In the genomic region with DNA sequence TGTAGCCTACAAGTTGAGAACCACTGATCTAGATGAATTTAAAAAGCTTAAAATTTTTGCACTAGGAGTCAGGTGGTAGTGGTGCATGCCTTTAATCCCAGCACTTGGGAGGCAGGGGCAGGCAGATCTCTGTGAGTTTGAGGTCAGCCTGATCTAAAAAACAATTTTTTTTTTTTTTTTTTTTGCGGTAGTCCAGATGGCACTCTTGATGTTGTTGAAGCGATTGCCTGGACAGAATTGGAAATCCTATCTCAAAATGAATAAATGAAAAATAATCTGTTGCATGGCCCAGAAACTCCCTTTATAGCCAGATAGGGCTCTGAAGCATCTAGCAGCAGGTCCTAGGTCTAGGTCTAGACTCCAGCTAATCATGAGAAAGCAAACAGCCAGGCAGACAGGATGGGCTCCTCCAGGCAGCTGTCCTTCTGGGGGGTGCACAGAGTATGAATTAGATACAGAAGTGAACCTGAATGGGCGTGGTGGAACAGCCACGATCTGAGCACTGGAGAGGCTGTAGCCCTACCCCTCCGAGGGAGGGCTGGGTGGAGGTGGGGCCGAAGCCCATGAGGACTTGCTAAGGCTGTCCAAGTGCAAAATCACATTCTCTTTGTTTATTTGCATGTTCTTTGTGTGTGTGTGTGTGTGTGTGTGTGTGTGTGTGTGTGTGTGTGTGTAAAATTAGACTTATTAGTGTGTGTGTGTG, we compare ENCODE assay signal across 21 mouse cellular contexts. TPM values are rescaled to one million over a fixed set of nuclear protein-coding genes. Genes with fewer than 3 reads are reported as not detected.
DNase-seq lines count a peak whose midpoint lies in the region; ATAC-seq and TF ChIP-seq lines count a peak whose summit lies in the region.
"Had no signal": no experiment of that assay in that cellular context is flagged by ENCODE, and none has a peak within 500 bp of the region (broad histone marks: within the 10 kb centered on the region; RNA-seq: fewer than 3 reads in every experiment).

No protein-coding gene starts in this region.

- no peak for ATAC-seq in CD4-positive, CD25-positive, alpha-beta regulatory T cell, adult 4 months
- ATAC-seq in neutrophil, adult 5-6 weeks (ENCODE audit: extremely low read depth, insufficient number of reproducible peaks, low FRiP score, poor library complexity, severe bottlenecking): peak; percentile 53; the same call in 1 of the 2 replicates
- ATAC-seq: forebrain, embryonic 14.5 days; hindbrain, embryonic 16.5 days had no signal

- H3K79me2 ChIP-seq in CH12.LX (replicated peaks; ENCODE audit: control insufficient read depth, extremely low read depth, insufficient read depth, poor library complexity, severe bottlenecking): peaks cover 92% of the 10 kb centered on the region

- TF ChIP-seq EP300 in CH12.LX (IDR thresholded peaks at IDR 0.05; ENCODE audit: low read length): peak; percentile 22; the same call in 1 of the 2 replicates

- H3K27me3 ChIP-seq in CH12.LX (replicated peaks): no peaks in the 10 kb centered on the region
- H3K27me3 ChIP-seq: heart, embryonic 13.5 days had no signal

- H3K4me1 ChIP-seq in CH12.LX (ENCODE audit: control insufficient read depth in 1 of 2, insufficient read depth in 2 of 2): peaks cover 25 to 45% of the 10 kb centered on the region in 2 experiments

- TF ChIP-seq RAD21 in CH12.LX (IDR thresholded peaks at IDR 0.05; ENCODE audit: low read depth, low read length): no peak; the same call in 1 of the 2 replicates

- dilution Hi-C loops in CH12.LX (cut with MboI; ENCODE audit: extremely low pct_ligation_motif_present, extremely low pct_unique_long_range_greater_than_20kb, low sequenced_read_pairs): no loop called here

- peak overlapping the region; percentile 85 for H3K4me2 ChIP-seq in CH12.LX (ENCODE audit: insufficient read depth, low read depth, poor library complexity, severe bottlenecking)
- H3K4me2 ChIP-seq: heart, embryonic 13.5 days had no signal

- peak overlapping the region; percentile 93 for H3K27ac ChIP-seq in CH12.LX (ENCODE audit: insufficient read depth, low read depth)
- H3K27ac ChIP-seq: embryonic facial prominence, embryonic 10.5 days; gastrocnemius, adult 2 months; heart, embryonic 13.5 days had no signal

- H3K9me3 ChIP-seq in CH12.LX (replicated peaks; ENCODE audit: low read length): no peaks in the 10 kb centered on the region
- H3K9me3 ChIP-seq: embryonic facial prominence, embryonic 10.5 days; heart, embryonic 13.5 days had no signal

- DNase-seq in CD4-positive, CD25-positive, alpha-beta regulatory T cell, adult 2 months (ENCODE audit: low read depth, low spot score): peak; percentile 42
- peak; percentile 43 to 45 for DNase-seq in spleen, adult 18-20 months
- no peak for DNase-seq in spleen, adult 12 weeks (ENCODE audit: low spot score)
- peak; percentile 92 for DNase-seq in CH12.LX (ENCODE audit: extremely low read depth)
- no peak for DNase-seq in right cerebral cortex, postnatal 4 days
- DNase-seq in embryo, embryonic 10 days (ENCODE audit: low spot score): no peak
- DNase-seq: adrenal gland, adult 2 months; adrenal gland, postnatal 25 days; cerebellum, adult 18-20 months; cerebellum, adult 9-11 months; cerebellum, postnatal 36 days; gastrocnemius, postnatal 36 days; heart, adult 11 months; heart, postnatal 36 days had no signal

- peak overlapping the region; percentile 65 to 99 (median 81) for H3K4me3 ChIP-seq in CH12.LX (replicated peaks in 1 of 3; ENCODE audit: low read depth in 2 of 3, low read length in 2 of 3, poor library complexity in 1 of 3)
- H3K4me3 ChIP-seq: embryonic facial prominence, embryonic 10.5 days; gastrocnemius, adult 2 months; heart, embryonic 13.5 days had no signal

- in situ Hi-C loops in CH12.LX (cut with MboI; ENCODE audit: low pct_ligation_motif_present, low pct_unique_long_range_greater_than_20kb, low sequenced_read_pairs): no loop called here

- peaks cover 59 to 73% of the 10 kb centered on the region in 2 experiments for H3K36me3 ChIP-seq in CH12.LX (replicated peaks in 1 of 2; ENCODE audit: control insufficient read depth in 1 of 2, insufficient read depth in 1 of 2, low read length in 1 of 2)
- H3K36me3 ChIP-seq: embryonic facial prominence, embryonic 10.5 days; heart, embryonic 13.5 days had no signal

- H3K9ac ChIP-seq in CH12.LX (ENCODE audit: insufficient read depth, low read depth): peak overlapping the region; percentile 100
- H3K9ac ChIP-seq: heart, embryonic 13.5 days had no signal

- no peak for TF ChIP-seq CTCF in CH12.LX (conservative IDR thresholded peaks at IDR 0.05 in 1 of 2, IDR thresholded peaks at IDR 0.05 in 1 of 2; ENCODE audit: low read depth in 2 of 2, low read length in 2 of 2)

- peak; percentile 90 for TF ChIP-seq POLR2A in CH12.LX (IDR thresholded peaks at IDR 0.05; ENCODE audit: low read depth, low read length)

TF ChIP-seq in CH12.LX, 34 proteins besides CTCF, POLR2A, EP300 and RAD21:
- TF ChIP-seq IRF4 (IDR thresholded peaks at IDR 0.05; ENCODE audit: low read depth, low read length) (peak; percentile 50), E2F4 (IDR thresholded peaks at IDR 0.05; ENCODE audit: insufficient replicate concordance, low read depth, low read length) (no peak), ZC3H11A (IDR thresholded peaks at IDR 0.05; ENCODE audit: low read depth, low read length) (no peak), BHLHE40 (IDR thresholded peaks at IDR 0.05; ENCODE audit: low read depth, low read length) (peak; percentile 56), GABPA (IDR thresholded peaks at IDR 0.05; ENCODE audit: insufficient replicate concordance, low read depth, low read length) (no peak), KAT2A (IDR thresholded peaks at IDR 0.05; ENCODE audit: insufficient replicate concordance, low read length) (0 out of 2 replicates have a peak, but pooled peaks have one; percentile 36), POLR2AphosphoS2 (IDR thresholded peaks at IDR 0.05; ENCODE audit: low read depth, low read length) (peak; percentile 91), CHD2 (IDR thresholded peaks at IDR 0.05; ENCODE audit: low read length) (0 out of 2 replicates have a peak, but pooled peaks have one; percentile 55), JUN (IDR thresholded peaks at IDR 0.05; ENCODE audit: insufficient read depth, low read depth, low read length) (no peak), JUND (conservative IDR thresholded peaks at IDR 0.05; ENCODE audit: low read depth, low read length) (no peak), RCOR1 (conservative IDR thresholded peaks at IDR 0.05; ENCODE audit: low read depth, low read length) (0 out of 2 replicates have a peak, but pooled peaks have one; percentile 48), NRF1 (IDR thresholded peaks at IDR 0.05; ENCODE audit: low read depth, low read length) (no peak), ZMIZ1 (IDR thresholded peaks at IDR 0.05; ENCODE audit: low read depth, low read length) (peak; percentile 94), USF1 (IDR thresholded peaks at IDR 0.05; ENCODE audit: low read depth, low read length) (no peak), MAX (IDR thresholded peaks at IDR 0.05; ENCODE audit: low read length) (peak; percentile 84; the same call in 1 of the 2 replicates), ZNF384 (IDR thresholded peaks at IDR 0.05; ENCODE audit: low read depth, low read length) (peak; percentile 63; the same call in 1 of the 2 replicates), MEF2A (IDR thresholded peaks at IDR 0.05; ENCODE audit: borderline replicate concordance, low read depth, low read length) (peak; percentile 69; the same call in 1 of the 2 replicates), TBP (conservative IDR thresholded peaks at IDR 0.05; ENCODE audit: low read depth, low read length) (peak; percentile 88), SMC3 (IDR thresholded peaks at IDR 0.05; ENCODE audit: low read depth, low read length) (peak; percentile 12; the same call in 1 of the 2 replicates), ETS1 (conservative IDR thresholded peaks at IDR 0.05; ENCODE audit: low read depth, low read length) (peak; percentile 46; the same call in 1 of the 2 replicates), SIN3A (IDR thresholded peaks at IDR 0.05; ENCODE audit: low read length) (peak; percentile 83), HCFC1 (IDR thresholded peaks at IDR 0.05; ENCODE audit: low read depth, low read length) (peak; percentile 24; the same call in 1 of the 2 replicates), MYC (IDR thresholded peaks at IDR 0.05; ENCODE audit: low read depth, low read length) (peak; percentile 71; the same call in 1 of the 2 replicates), NELFE (IDR thresholded peaks at IDR 0.05; ENCODE audit: low read depth, low read length) (peak; percentile 64; the same call in 1 of the 2 replicates), TCF12 (IDR thresholded peaks at IDR 0.05; ENCODE audit: low read depth, low read length) (peak; percentile 87), MAFK (IDR thresholded peaks at IDR 0.05; ENCODE audit: insufficient replicate concordance, low read length) (no peak), PAX5 (IDR thresholded peaks at IDR 0.05; ENCODE audit: low read length) (no peak), UBTF (IDR thresholded peaks at IDR 0.05; ENCODE audit: low read depth, low read length) (peak; percentile 83; the same call in 1 of the 2 replicates), CHD1 (IDR thresholded peaks at IDR 0.05; ENCODE audit: low read depth, low read length) (peak; percentile 96; the same call in 1 of the 2 replicates), MAZ (IDR thresholded peaks at IDR 0.05; ENCODE audit: low read depth, low read length) (peak; percentile 94), USF2 (conservative IDR thresholded peaks at IDR 0.05; ENCODE audit: low read depth, low read length) (no peak; the same call in 1 of the 2 replicates), ELF1 (IDR thresholded peaks at IDR 0.05; ENCODE audit: low read depth, low read length) (0 out of 2 replicates have a peak, but pooled peaks have one; percentile 43), ZKSCAN1 (IDR thresholded peaks at IDR 0.05; ENCODE audit: borderline replicate concordance, low read depth, low read length) (no peak), MXI1 (IDR thresholded peaks at IDR 0.05; ENCODE audit: low read depth, low read length) (peak; percentile 83; the same call in 1 of the 2 replicates)
TF ChIP-seq in CH12.LX: peak in this region for 23.

RNA-seq across cellular contexts. Expression of a gene that starts 3.2 kb away (rescaled TPM):
- 100 to 1,000 TPM; 220 to 344 TPM for polyA plus RNA-seq in CD4-positive, CD25-positive, alpha-beta regulatory T cell, adult 4 months (2017; shearing (Covaris generic))
- total RNA-seq in CH12.LX (2012; rRNA removed) (379 and 412 TPM in 2 replicates), CH12.LX (2014; rRNA removed) (264 and 274 TPM in 2 replicates)
- 280 and 294 TPM in 2 replicates for polyA plus RNA-seq in CH12.LX (2012; ENCODE audit: insufficient read length, low read depth)
- total RNA-seq in neutrophil, adult 5-6 weeks (2017): 85.2 and 100 TPM in 2 replicates

RNA-seq across cellular contexts. Expression of a gene that starts 27.6 kb away (rescaled TPM):
- polyA plus RNA-seq in CD4-positive, CD25-positive, alpha-beta regulatory T cell, adult 4 months (2017; shearing (Covaris generic)): under 1 TPM; 0.08 to 0.41 TPM
- 50.4 and 63.7 TPM in 2 replicates for total RNA-seq in CH12.LX (2012; rRNA removed)
- 17.2 and 19.2 TPM in 2 replicates for total RNA-seq in CH12.LX (2014; rRNA removed)
- 17.8 and 19.1 TPM in 2 replicates for polyA plus RNA-seq in CH12.LX (2012; ENCODE audit: insufficient read length, low read depth)
- total RNA-seq in neutrophil, adult 5-6 weeks (2017): 1.1 and 1.7 TPM in 2 replicates

Comparison
In these comparisons a context has a peak if more than half of its experiments do, and no peak if none do; other contexts are left out.
1. DNase-seq: peak in CD4-positive, CD25-positive, alpha-beta regulatory T cell, adult 2 months (single experiment), spleen, adult 18-20 months (2 of 2) and CH12.LX (single experiment); none in spleen, adult 12 weeks (single experiment), right cerebral cortex, postnatal 4 days (single experiment) and embryo, embryonic 10 days (single experiment).